Mouse (Mus musculus) heart, embryonic 13.5 days (tissue): ENCODE results near the gene Lefty1. TPM values are rescaled to one million over a fixed set of nuclear protein-coding genes. Genes with fewer than 3 reads are reported as not detected.
"Not testable (repeated sequence)": the region's sequence is repeated elsewhere in the genome, so short reads cannot be mapped to it uniquely, and the experiment has no call there.

Source experiments
- ATAC-seq: fragments of 200-750 bp; cut with Nextera tagmentation; 2 replicates; pipeline ENCODE4 v1.8.0; 2017; ENCODE audit warnings: moderate TSS enrichment; ENCODE audit not compliant: insufficient number of reproducible peaks, low FRiP score, low TSS enrichment; ENCODE audit errors: extremely low read depth
- H3K27ac ChIP-seq: fragments of 300-500 bp; sonication (generic); replicated peaks from 2 replicates; pipeline ENCODE4 v1.5.1; 2015; ENCODE audit warnings: moderate library complexity, mild to moderate bottlenecking, inconsistent platforms
- H3K27me3 ChIP-seq: fragments of 300-500 bp; sonication (generic); replicated peaks from 2 replicates; pipeline ENCODE4 v1.6.1; 2015; ENCODE audit warnings: mild to moderate bottlenecking, inconsistent platforms
- H3K36me3 ChIP-seq: fragments of 300-500 bp; sonication (generic); 2 replicates; pipeline ENCODE4 v1.6.1; 2015; ENCODE audit warnings: mild to moderate bottlenecking, inconsistent platforms
- H3K4me1 ChIP-seq: fragments of 300-500 bp; sonication (generic); 2 replicates; pipeline ENCODE4 v1.6.1; 2015; ENCODE audit warnings: inconsistent platforms
- H3K4me2 ChIP-seq: fragments of 300-500 bp; sonication (generic); 2 replicates; pipeline ENCODE4 v1.6.1; 2015; ENCODE audit warnings: inconsistent platforms, mild to moderate bottlenecking, moderate library complexity
- H3K4me3 ChIP-seq: fragments of 300-500 bp; sonication (generic); 2 replicates; pipeline ENCODE4 v1.5.1; 2015; ENCODE audit warnings: moderate library complexity, mild to moderate bottlenecking, inconsistent platforms
- H3K9ac ChIP-seq: fragments of 300-500 bp; sonication (generic); 2 replicates; pipeline ENCODE4 v1.6.1; 2015; ENCODE audit warnings: inconsistent platforms, mild to moderate bottlenecking, moderate library complexity
- H3K9me3 ChIP-seq: fragments of 300-500 bp; sonication (generic); 2 replicates; pipeline ENCODE4 v1.6.1; 2016; ENCODE audit warnings: inconsistent platforms
- WGBS: fragments of 180-500 bp; shearing (Covaris S2); methylation state at CpG from one replicate; pipeline ENCODE4 v1.1.7; 2015; ENCODE audit warnings: mixed read lengths; 5-methylcytosine and 5-hydroxymethylcytosine counted together
- polyA plus RNA-seq: library from polyadenylated mRNA; unstranded; fragments of >200 nt; fragmentation: Nextera tagmentation; extraction: Ambion mirVana; gene quantifications from 2 replicates; pipeline ENCODE4 v1.2.1, GENCODE M21; 2015

Gene Lefty1
- polyA plus RNA-seq, 1 experiment from 2014 or later, result 1.4 TPM

DNA sequence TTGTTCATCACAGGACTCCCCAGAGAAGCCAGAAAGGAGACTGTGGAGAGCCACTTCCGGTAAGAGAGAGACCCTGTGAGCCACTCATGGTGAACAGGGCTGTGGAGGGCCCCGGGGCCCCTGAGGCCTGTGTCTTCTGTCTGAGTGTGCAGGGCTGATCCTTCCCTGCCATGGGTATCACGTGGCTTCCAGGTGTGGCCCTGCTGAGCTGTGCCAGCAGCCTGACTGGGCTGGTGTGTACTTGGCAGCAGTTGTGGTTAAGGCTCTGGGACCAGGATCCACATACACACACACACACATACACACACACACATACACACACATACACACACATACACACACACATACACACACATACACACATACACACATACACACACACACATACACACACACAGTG is 23.2 kb downstream of the Lefty1 start:
- Histone ChIP-seq H3K27me3 (no peaks in the 10 kb centered on the region), H3K27ac (no peak overlapping the region), H3K9me3 (no peaks in the 10 kb centered on the region), H3K9ac (no peak overlapping the region), H3K4me1 (no peaks in the 10 kb centered on the region), H3K4me2 (no peak overlapping the region), H3K36me3 (peaks cover 90% of the 10 kb centered on the region), H3K4me3 (no peak overlapping the region)
- WGBS, result 82% methylated on average over 3 of the region's 3 CpGs
- no peak for ATAC-seq

GRCm38 (mm10) chr1:180958797-180959196 is 24.0 kb downstream of the Lefty1 start:
- WGBS, result 66% methylated on average over 3 of the region's 3 CpGs
- no peak overlapping the region for H3K27ac ChIP-seq
- peaks cover 90% of the 10 kb centered on the region for H3K36me3 ChIP-seq
- H3K9me3 ChIP-seq, result no peaks in the 10 kb centered on the region
- H3K4me1 ChIP-seq, result no peaks in the 10 kb centered on the region
- no peak overlapping the region for H3K9ac ChIP-seq
- ATAC-seq, result no peak
- no peaks in the 10 kb centered on the region for H3K27me3 ChIP-seq
- H3K4me3 ChIP-seq, result no peak overlapping the region
- H3K4me2 ChIP-seq, result no peak overlapping the region

- no peak overlapping the region for H3K4me3 ChIP-seq
- no peak for ATAC-seq
- 65% methylated on average over 3 of the region's 3 CpGs for WGBS
- peaks cover 94% of the 10 kb centered on the region for H3K36me3 ChIP-seq
- H3K27ac ChIP-seq, result no peak overlapping the region
- no peaks in the 10 kb centered on the region for H3K9me3 ChIP-seq
- no peaks in the 10 kb centered on the region for H3K27me3 ChIP-seq
- H3K4me1 ChIP-seq, result peaks cover 22% of the 10 kb centered on the region
- H3K4me2 ChIP-seq, result no peak overlapping the region
- H3K9ac ChIP-seq, result no peak overlapping the region
Observed at GRCm38 (mm10) chr1:180965786-180966185, 31.0 kb downstream of the Lefty1 start.

DNA sequence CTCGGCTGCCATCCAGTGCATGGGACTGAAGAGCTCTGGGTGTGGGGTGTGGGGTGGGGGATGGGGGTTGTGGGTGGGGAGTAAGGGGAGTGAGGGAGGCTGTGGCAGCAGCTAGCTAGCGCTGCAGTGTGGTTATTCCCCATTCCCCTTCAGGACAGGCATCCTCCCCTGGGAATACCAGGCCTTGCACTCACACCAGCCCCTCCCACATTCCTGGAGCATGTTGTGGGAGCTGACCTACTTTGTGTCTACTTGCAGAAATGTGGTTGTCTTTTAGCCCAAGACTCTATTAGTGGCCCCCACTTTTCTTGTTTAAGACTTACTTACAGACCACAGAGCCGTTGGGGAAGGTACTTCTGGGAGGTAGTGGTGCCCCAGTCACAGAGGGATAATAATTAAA is 31.7 kb downstream of the Lefty1 start:
- Histone ChIP-seq H3K9me3 (no peaks in the 10 kb centered on the region), H3K27me3 (no peaks in the 10 kb centered on the region), H3K4me2 (no peak overlapping the region), H3K4me3 (no peak overlapping the region), H3K9ac (no peak overlapping the region), H3K36me3 (peaks cover 94% of the 10 kb centered on the region), H3K27ac (no peak overlapping the region), H3K4me1 (peaks cover 22% of the 10 kb centered on the region)
- no peak for ATAC-seq
- 51% methylated on average over 3 of the region's 3 CpGs for WGBS

DNA sequence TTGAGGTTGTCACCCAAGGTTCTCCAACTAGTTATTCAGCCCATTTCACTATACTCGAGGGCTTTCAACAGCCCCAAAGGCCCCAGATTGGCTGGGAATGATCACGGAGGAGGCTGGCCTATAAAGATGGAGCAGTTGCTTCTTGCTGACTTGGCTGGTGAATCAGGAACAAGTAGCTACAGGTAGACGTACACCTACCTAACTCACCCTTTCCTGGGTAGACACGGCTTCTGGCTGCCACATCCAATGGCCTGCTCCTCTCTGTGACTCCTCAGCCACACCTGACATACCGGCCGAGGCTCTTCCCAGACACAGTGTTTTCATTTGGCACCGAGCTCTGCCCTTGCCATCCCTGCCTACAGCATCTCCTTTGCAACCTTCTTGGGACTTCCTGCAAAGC is 32.4 kb downstream of the Lefty1 start:
- Histone ChIP-seq H3K27me3 (no peaks in the 10 kb centered on the region), H3K4me2 (no peak overlapping the region), H3K4me3 (no peak overlapping the region), H3K27ac (no peak overlapping the region), H3K9me3 (no peaks in the 10 kb centered on the region), H3K36me3 (peaks cover 94% of the 10 kb centered on the region), H3K4me1 (peaks cover 22% of the 10 kb centered on the region), H3K9ac (no peak overlapping the region)
- WGBS, result 77% methylated on average over 7 of the region's 7 CpGs
- ATAC-seq, result no peak

GRCm38 (mm10) chr1:180972941-180973340 is 38.1 kb downstream of the Lefty1 start:
- 83% methylated on average over 8 of the region's 11 CpGs for WGBS
- Histone ChIP-seq H3K36me3 (peaks cover 63% of the 10 kb centered on the region), H3K27ac (no peak overlapping the region), H3K9ac (no peak overlapping the region), H3K27me3 (no peaks in the 10 kb centered on the region), H3K4me3 (no peak overlapping the region), H3K4me2 (no peak overlapping the region), H3K9me3 (no peaks in the 10 kb centered on the region), H3K4me1 (peaks cover 19% of the 10 kb centered on the region)
- no peak for ATAC-seq

DNA sequence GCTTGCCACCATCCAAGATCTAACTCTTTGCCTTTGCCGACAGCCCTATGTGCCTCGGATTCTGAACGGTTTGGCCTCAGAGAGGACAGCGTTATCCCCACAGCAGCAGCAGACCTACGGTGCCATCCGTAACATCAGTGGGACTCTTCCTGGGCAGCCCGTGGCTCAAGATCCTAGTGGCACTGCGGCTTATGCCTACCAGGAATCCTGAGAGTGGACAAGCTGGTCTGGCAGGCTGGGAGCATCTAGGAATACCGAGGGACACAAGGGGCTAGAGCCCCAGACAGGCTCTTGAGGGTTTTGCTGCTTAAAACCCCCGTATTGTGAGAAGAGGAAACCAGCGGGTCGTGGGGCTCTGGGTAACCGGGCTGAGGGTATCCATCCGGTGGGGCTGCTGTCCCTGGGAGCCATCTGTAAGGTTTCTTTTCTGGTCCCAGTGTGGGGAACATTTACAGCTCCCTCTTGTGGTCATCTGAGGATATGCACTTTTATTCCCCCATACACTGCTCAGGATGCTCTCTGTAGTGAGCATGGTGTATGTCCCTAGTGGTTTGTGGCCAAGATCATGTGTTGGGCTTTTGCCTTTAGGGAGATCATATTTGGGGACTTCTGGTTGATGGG is 39.4 kb downstream of the Lefty1 start:
- Histone ChIP-seq H3K27ac (no peak overlapping the region), H3K4me2 (no peak overlapping the region), H3K9ac (no peak overlapping the region), H3K4me1 (peaks cover 10% of the 10 kb centered on the region), H3K9me3 (no peaks in the 10 kb centered on the region), H3K4me3 (no peak overlapping the region), H3K27me3 (no peaks in the 10 kb centered on the region; the same call in 1 of the 2 replicates), H3K36me3 (peaks cover 51% of the 10 kb centered on the region)
- 62% methylated on average over 14 of the region's 14 CpGs for WGBS
- ATAC-seq, result no peak; the same call in 1 of the 2 replicates

- H3K27me3 ChIP-seq, result no peaks in the 10 kb centered on the region; the same call in 1 of the 2 replicates
- 57% methylated on average over 4 of the region's 4 CpGs for WGBS
- H3K36me3 ChIP-seq, result peaks cover 35% of the 10 kb centered on the region
- no peaks in the 10 kb centered on the region for H3K4me1 ChIP-seq
- H3K9me3 ChIP-seq, result no peaks in the 10 kb centered on the region
- no peak overlapping the region for H3K4me2 ChIP-seq
- no peak overlapping the region for H3K4me3 ChIP-seq
- no peak for ATAC-seq
- H3K27ac ChIP-seq, result no peak overlapping the region
- H3K9ac ChIP-seq, result no peak overlapping the region
Observed at GRCm38 (mm10) chr1:180976110-180976679, 41.4 kb downstream of the Lefty1 start.

GRCm38 (mm10) chr1:180979484-180980251 is 44.8 kb downstream of the Lefty1 start:
- Histone ChIP-seq H3K4me1 (no peaks in the 10 kb centered on the region), H3K9ac (no peak overlapping the region), H3K36me3 (peaks cover under 1% of the 10 kb centered on the region; the same call in 1 of the 2 replicates), H3K4me3 (no peak overlapping the region), H3K4me2 (no peak overlapping the region), H3K27ac (no peak overlapping the region), H3K27me3 (no peaks in the 10 kb centered on the region; the same call in 1 of the 2 replicates), H3K9me3 (no peaks in the 10 kb centered on the region)
- ATAC-seq, result no peak
- WGBS, result 76% methylated on average over 24 of the region's 24 CpGs

- H3K4me1 ChIP-seq, result no peaks in the 10 kb centered on the region
- H3K9me3 ChIP-seq, result no peaks in the 10 kb centered on the region
- H3K27ac ChIP-seq, result no peak overlapping the region
- H3K4me3 ChIP-seq, result no peak overlapping the region
- no peak for ATAC-seq
- H3K27me3 ChIP-seq, result no peaks in the 10 kb centered on the region; the same call in 1 of the 2 replicates
- no peak overlapping the region for H3K4me2 ChIP-seq
- 65% methylated on average over 2 of the region's 2 CpGs for WGBS
- H3K36me3 ChIP-seq, result no peaks in the 10 kb centered on the region
- no peak overlapping the region for H3K9ac ChIP-seq
Observed at GRCm38 (mm10) chr1:180980464-180980863, 45.6 kb downstream of the Lefty1 start.

DNA sequence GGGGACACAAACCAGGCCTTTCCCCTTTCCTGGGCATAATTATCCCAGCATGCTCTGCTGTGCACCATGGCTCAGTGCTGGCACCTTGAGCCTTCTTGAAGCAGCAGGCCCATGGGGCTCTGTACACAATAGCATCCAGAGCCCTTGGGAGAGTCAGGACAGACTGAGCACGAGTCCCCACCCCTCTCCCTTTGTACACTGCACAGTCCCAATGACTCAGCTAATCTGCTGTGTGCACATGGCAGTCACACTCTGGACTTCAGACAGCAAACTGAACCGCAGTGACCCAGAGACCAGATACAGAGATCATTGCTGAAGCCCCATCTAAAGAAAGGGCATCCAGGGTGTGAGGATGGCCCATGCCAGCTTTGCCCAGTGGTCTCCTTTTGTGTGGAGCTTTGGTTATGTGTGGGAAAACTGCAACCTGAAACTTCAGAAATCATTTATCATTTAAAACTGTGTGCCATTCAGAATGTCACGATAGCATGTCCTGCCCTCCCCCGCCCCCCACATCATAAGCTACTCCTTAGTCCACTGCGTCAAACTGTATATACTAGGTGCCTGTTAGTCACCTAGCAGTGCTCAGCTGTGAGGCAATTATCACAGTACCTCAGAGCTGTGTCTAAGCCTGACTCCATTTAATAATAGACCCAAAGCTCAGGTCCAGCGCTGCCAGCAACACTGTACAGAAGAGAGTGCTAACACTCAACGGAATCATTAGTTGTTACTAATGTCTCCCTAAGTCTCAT is 46.6 kb downstream of the Lefty1 start:
- WGBS, result 71% methylated on average over 7 of the region's 7 CpGs
- not testable (repeated sequence) for H3K27me3 ChIP-seq, H3K9ac ChIP-seq, H3K36me3 ChIP-seq, H3K27ac ChIP-seq, H3K4me2 ChIP-seq, H3K9me3 ChIP-seq, H3K4me3 ChIP-seq, ATAC-seq, H3K4me1 ChIP-seq
